Mouse (Mus musculus) cerebellum, adult 18-20 months (tissue): Measurements from ENCODE around the gene Grb10.

Experiments
- DNase-seq, 2 experiments: peaks; one replicate each; pipeline ENCODE4 v3.0.0; 2021

Gene Grb10

GRCm38 (mm10) chr11:11895479-11895878 is 143.0 kb downstream of the Grb10 start:
- DNase-seq: no peak

GRCm38 (mm10) chr11:11893769-11894168 is 144.7 kb downstream of the Grb10 start:
- no peak for DNase-seq

GRCm38 (mm10) chr11:11892993-11893602 is 145.4 kb downstream of the Grb10 start:
- DNase-seq: no peak

- no peak for DNase-seq
Observed at GRCm38 (mm10) chr11:11891832-11892231, 146.7 kb downstream of the Grb10 start.

GRCm38 (mm10) chr11:11890139-11890741 is 148.2 kb downstream of the Grb10 start:
- no peak for DNase-seq

GRCm38 (mm10) chr11:11888727-11889126 is 149.8 kb downstream of the Grb10 start:
- DNase-seq: no peak

- no peak for DNase-seq
Observed at GRCm38 (mm10) chr11:11888051-11888450, 150.4 kb downstream of the Grb10 start.

- DNase-seq: no peak
Observed at GRCm38 (mm10) chr11:11886403-11886998, 152.0 kb downstream of the Grb10 start.

GRCm38 (mm10) chr11:11885921-11886320 is 152.6 kb downstream of the Grb10 start:
- DNase-seq: no peak

- no peak for DNase-seq
Observed at GRCm38 (mm10) chr11:11885246-11885643, 153.2 kb downstream of the Grb10 start.

- no peak for DNase-seq
Observed at GRCm38 (mm10) chr11:11884533-11885245, 153.8 kb downstream of the Grb10 start.

GRCm38 (mm10) chr11:11881783-11882155 is 156.7 kb downstream of the Grb10 start:
- no peak for DNase-seq

GRCm38 (mm10) chr11:11881026-11881782 is 157.3 kb downstream of the Grb10 start:
- DNase-seq: no peak
